Mouse (Mus musculus) bone marrow macrophage, adult 2 months (primary cell): ENCODE data around the gene Gltp.

Experiments used
- CTCF ChIP-seq: IDR thresholded peaks from 2 replicates; pipeline ENCODE4 v1.5.1; 2012; ENCODE audit warnings: low read depth, mild to moderate bottlenecking, low read length, moderate library complexity
- POLR2A ChIP-seq: IDR thresholded peaks from 2 replicates; pipeline ENCODE4 v1.6.1; 2012; ENCODE audit warnings: mild to moderate bottlenecking, low read depth, low read length, borderline replicate concordance

GRCm38 (mm10) chr5:114717292-114717691 is 26.5 kb upstream of the Gltp start:
- TF ChIP-seq POLR2A, result no peak
- no peak for TF ChIP-seq CTCF
